In the genomic region with DNA sequence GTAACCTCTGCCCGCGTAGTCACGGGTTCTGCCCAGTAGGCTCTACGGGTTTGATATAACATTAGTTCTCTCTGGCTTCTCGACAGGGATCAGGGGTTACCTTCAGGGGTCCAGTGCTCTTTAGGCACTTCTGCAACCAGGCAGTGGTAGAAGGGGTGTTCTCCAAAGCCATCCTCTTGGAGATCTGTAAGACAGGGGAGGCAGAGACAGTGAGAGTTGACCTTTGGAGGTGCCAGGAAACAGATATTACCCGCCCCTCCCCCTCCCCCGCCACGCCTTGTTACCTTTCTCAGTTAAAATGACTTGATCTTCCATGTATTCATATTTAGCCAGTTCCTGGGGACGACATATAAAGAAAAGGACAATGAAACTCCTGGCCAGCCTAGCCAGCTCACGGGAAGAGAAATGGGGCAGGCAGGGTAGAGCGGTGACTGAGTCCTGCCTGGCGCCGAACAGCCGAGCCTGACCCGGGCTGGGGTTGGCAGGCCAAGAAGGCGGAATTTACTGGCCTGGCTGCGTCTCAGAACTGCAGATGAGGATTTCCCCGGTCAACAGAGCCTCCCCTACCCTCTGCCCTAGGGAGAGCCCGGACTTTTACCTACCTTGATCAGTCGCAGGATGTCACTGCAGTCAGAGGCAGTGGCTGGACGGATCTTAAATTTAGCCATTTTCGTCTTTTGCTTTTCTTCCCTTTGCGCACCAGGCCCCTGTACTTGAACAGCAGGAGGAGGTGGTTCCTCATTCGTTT, we compare ENCODE assay signal across 8 mouse cellular contexts. TPM values are rescaled to one million over a fixed set of nuclear protein-coding genes. Genes with fewer than 3 reads are reported as not detected.
DNase-seq lines count a peak whose midpoint lies in the region; ATAC-seq lines count a peak whose summit lies in the region.

No protein-coding gene starts in this region.

- peak; percentile 76 for ATAC-seq in intestine, embryonic 14.5 days (replicated peaks; ENCODE audit: low FRiP score, low TSS enrichment, low read depth)
- ATAC-seq in liver, embryonic 15.5 days (ENCODE audit: insufficient read depth): peak; percentile 62
- ATAC-seq in neural tube, embryonic 12.5 days (ENCODE audit: low FRiP score, low read depth): peak; percentile 82
- no peak; the same call in 1 of the 2 replicates for ATAC-seq in monocyte, adult 5-6 weeks (replicated peaks; ENCODE audit: insufficient number of reproducible peaks, low FRiP score, low TSS enrichment, poor library complexity, severe bottlenecking)

- H3K27me3 ChIP-seq in intestine, embryonic 14.5 days (replicated peaks; ENCODE audit: control insufficient read depth, insufficient read depth, low read length): no peaks in the 10 kb centered on the region
- H3K27me3 ChIP-seq in liver, embryonic 15.5 days: no peaks in the 10 kb centered on the region
- H3K27me3 ChIP-seq in neural tube, embryonic 12.5 days (replicated peaks): no peaks in the 10 kb centered on the region

- peak overlapping the region; percentile 53 for H3K9ac ChIP-seq in intestine, embryonic 14.5 days (ENCODE audit: low read length)
- peak overlapping the region; percentile 57 for H3K9ac ChIP-seq in liver, embryonic 15.5 days
- peak overlapping the region; percentile 44; the same call in 1 of the 2 replicates for H3K9ac ChIP-seq in neural tube, embryonic 12.5 days

- H3K27ac ChIP-seq in intestine, embryonic 14.5 days (ENCODE audit: low read depth): peak overlapping the region; percentile 16; the same call in 1 of the 2 replicates
- H3K27ac ChIP-seq in liver, embryonic 15.5 days (replicated peaks): peak overlapping the region; percentile 74
- H3K27ac ChIP-seq in neural tube, embryonic 12.5 days: no peak overlapping the region

- no peaks in the 10 kb centered on the region for H3K9me3 ChIP-seq in intestine, embryonic 14.5 days (ENCODE audit: control insufficient read depth, low read length)
- H3K9me3 ChIP-seq in liver, embryonic 15.5 days (replicated peaks): no peaks in the 10 kb centered on the region
- H3K9me3 ChIP-seq in neural tube, embryonic 12.5 days: no peaks in the 10 kb centered on the region

- no peaks in the 10 kb centered on the region for H3K36me3 ChIP-seq in intestine, embryonic 14.5 days (ENCODE audit: control insufficient read depth, insufficient read depth, low read length)
- 0 out of 2 replicates have a peak, but pooled peaks cover 2% of the 10 kb centered on the region for H3K36me3 ChIP-seq in liver, embryonic 15.5 days (replicated peaks)
- H3K36me3 ChIP-seq in neural tube, embryonic 12.5 days: no peaks in the 10 kb centered on the region

- WGBS in intestine, embryonic 14.5 days: 21% methylated on average over 22 of the region's 24 CpGs
- 19% methylated on average over 24 of the region's 24 CpGs for WGBS in liver, embryonic 15.5 days (ENCODE audit: insufficient replicate concordance)
- 24% methylated on average over 24 of the region's 24 CpGs for WGBS in neural tube, embryonic 12.5 days

- peak overlapping the region; percentile 51 for H3K4me3 ChIP-seq in intestine, embryonic 14.5 days (ENCODE audit: low read depth, low read length)
- peak overlapping the region; percentile 65 for H3K4me3 ChIP-seq in liver, embryonic 15.5 days (replicated peaks)
- H3K4me3 ChIP-seq in neural tube, embryonic 12.5 days: peak overlapping the region; percentile 44

- no peaks in the 10 kb centered on the region for H3K4me1 ChIP-seq in intestine, embryonic 14.5 days (replicated peaks; ENCODE audit: control insufficient read depth, insufficient read depth, low read length)
- H3K4me1 ChIP-seq in liver, embryonic 15.5 days (replicated peaks): no peaks in the 10 kb centered on the region
- H3K4me1 ChIP-seq in neural tube, embryonic 12.5 days: no peaks in the 10 kb centered on the region

- peak; percentile 45 for DNase-seq in 416B (ENCODE audit: low read depth)
- DNase-seq in NIH3T3 (ENCODE audit: low read depth): peak; percentile 40
- DNase-seq in cerebellum, postnatal 36 days: peak; percentile 37 to 38
- peak; percentile 23 for DNase-seq in gastrocnemius, postnatal 10 days
- DNase-seq in intestine, embryonic 14.5 days (ENCODE audit: low spot score): peak; percentile 62

- H3K4me2 ChIP-seq in intestine, embryonic 14.5 days (ENCODE audit: low read length): peak overlapping the region; percentile 47
- H3K4me2 ChIP-seq in liver, embryonic 15.5 days: peak overlapping the region; percentile 71
- peak overlapping the region; percentile 55 for H3K4me2 ChIP-seq in neural tube, embryonic 12.5 days (replicated peaks)

RNA-seq across cellular contexts. Expression of a gene that starts 0.6 kb away (rescaled TPM):
- total RNA-seq in gastrocnemius, postnatal 10 days (2021): 10 to 100 TPM; 23.7 to 24.2 TPM
- 182 and 187 TPM in 2 replicates for polyA plus RNA-seq in intestine, embryonic 14.5 days (2014; fragmentation: Nextera tagmentation; extraction: Ambion mirVana)
- polyA plus RNA-seq in liver, embryonic 15.5 days (2015; fragmentation: Nextera tagmentation; extraction: Ambion mirVana): 101 and 104 TPM in 2 replicates
- polyA plus RNA-seq in neural tube, embryonic 12.5 days (2016; fragmentation: Nextera tagmentation; extraction: Ambion mirVana): 71.7 and 75.3 TPM in 2 replicates
- total RNA-seq in monocyte, adult 5-6 weeks (2017): 2,269 to 2,897 TPM (median 2,355 TPM) in 3 replicates

RNA-seq across cellular contexts. Expression of a gene that starts 46.6 kb away (rescaled TPM):
- 10 to 100 TPM; 28.0 to 28.8 TPM for total RNA-seq in gastrocnemius, postnatal 10 days (2021)
- polyA plus RNA-seq in intestine, embryonic 14.5 days (2014; fragmentation: Nextera tagmentation; extraction: Ambion mirVana): 30.7 and 33.7 TPM in 2 replicates
- 10.9 and 12.0 TPM in 2 replicates for polyA plus RNA-seq in liver, embryonic 15.5 days (2015; fragmentation: Nextera tagmentation; extraction: Ambion mirVana)
- polyA plus RNA-seq in neural tube, embryonic 12.5 days (2016; fragmentation: Nextera tagmentation; extraction: Ambion mirVana): 31.3 and 31.7 TPM in 2 replicates
- 93.2 to 185 TPM (median 176 TPM) in 3 replicates for total RNA-seq in monocyte, adult 5-6 weeks (2017)
